Mouse (Mus musculus) gastrocnemius, postnatal 4 days (tissue): Measurements from ENCODE around the gene Kmt2e. TPM values are rescaled to one million over a fixed set of nuclear protein-coding genes. Genes with fewer than 3 reads are reported as not detected.
"Not testable (repeated sequence)": the region's sequence is repeated elsewhere in the genome, so short reads cannot be mapped to it uniquely, and the experiment has no call there.

ENCODE experiments used
- DNase-seq, 2 experiments: peaks; one replicate each; pipeline ENCODE4 v3.0.0; 2021 to 2022; ENCODE audit warnings: low spot score in 2 of 2, mixed read lengths in 2 of 2
- total RNA-seq, 2 experiments: library from RNA; stranded (reverse); gene quantifications; 2 replicates each; pipeline ENCODE4 v1.2.3; 2021

Gene Kmt2e
- total RNA-seq, 2 experiments from 2014 or later = 55.5 to 57.7 TPM

- not testable (repeated sequence) for DNase-seq
Measured at GRCm38 (mm10) chr5:23553338-23553737, 119.1 kb downstream of the Kmt2e start.
